Mouse (Mus musculus): ENCODE data around the gene Hist1h4a. TPM values are rescaled to one million over a fixed set of nuclear protein-coding genes. Genes with fewer than 3 reads are reported as not detected.
"Not testable (repeated sequence)": the region's sequence is repeated elsewhere in the genome, so short reads cannot be mapped to it uniquely, and the experiment has no call there.

The Hist1h4a gene
- polyA plus RNA-seq, 1 experiment from 2014 or later: not detected

GRCm38 (mm10) chr13:23752742-23753172 lies 8.3 kb downstream of the Hist1h4a start:
- ATAC-seq (replicated peaks; ENCODE audit: insufficient number of reproducible peaks, low FRiP score, low TSS enrichment): no peak
- Histone ChIP-seq H3K9ac (ENCODE audit: low read depth, low read length) (peak overlapping the region; percentile 75), H3K9me3 (replicated peaks; ENCODE audit: control insufficient read depth, low read length) (no peaks in the 10 kb centered on the region), H3K27ac (ENCODE audit: low read depth, low read length) (peak overlapping the region; percentile 81; the same call in 1 of the 2 replicates), H3K4me1 (ENCODE audit: control insufficient read depth, insufficient read depth, low read length) (peaks cover 8% of the 10 kb centered on the region), H3K36me3 (ENCODE audit: control insufficient read depth, insufficient read depth, low read length) (no peaks in the 10 kb centered on the region), H3K4me2 (peak overlapping the region; percentile 57), H3K27me3 (ENCODE audit: control insufficient read depth, insufficient read depth, low read length) (no peaks in the 10 kb centered on the region), H3K4me3 (ENCODE audit: low read depth, low read length) (peak overlapping the region; percentile 34)
- WGBS (ENCODE audit: insufficient replicate concordance): 6% methylated on average over 6 of the region's 6 CpGs

- not testable (repeated sequence) for H3K9me3 ChIP-seq (replicated peaks; ENCODE audit: control insufficient read depth, low read length); H3K27me3 ChIP-seq (ENCODE audit: control insufficient read depth, insufficient read depth, low read length); H3K4me1 ChIP-seq (ENCODE audit: control insufficient read depth, insufficient read depth, low read length); H3K36me3 ChIP-seq (ENCODE audit: control insufficient read depth, insufficient read depth, low read length)
- Histone ChIP-seq H3K27ac (ENCODE audit: low read depth, low read length) (peak within 1 kb of the TSS; percentile 95), H3K4me3 (ENCODE audit: low read depth, low read length) (peak within 1 kb of the TSS; percentile 43), H3K4me2 (peak within 1 kb of the TSS; percentile 66), H3K9ac (ENCODE audit: low read depth, low read length) (peak within 1 kb of the TSS; percentile 75)
- WGBS (ENCODE audit: insufficient replicate concordance): 0% methylated on average over 17 of the region's 47 CpGs
- ATAC-seq (replicated peaks; ENCODE audit: insufficient number of reproducible peaks, low FRiP score, low TSS enrichment): peak; percentile 83
Observed at GRCm38 (mm10) chr13:23752067-23752741, 8.8 kb downstream of the Hist1h4a start, which contains the start of gene Hist1h3b. Gene Hist1h3b, plus strand, starts transcription at chr13:23752267.

GRCm38 (mm10) chr13:23751478-23751956 lies 9.5 kb downstream of the Hist1h4a start:
- peak overlapping the region; percentile 66 for H3K4me2 ChIP-seq
- H3K27ac ChIP-seq (ENCODE audit: low read depth, low read length): peak overlapping the region; percentile 95
- peak overlapping the region; percentile 74; the same call in 1 of the 2 replicates for H3K9ac ChIP-seq (ENCODE audit: low read depth, low read length)
- H3K36me3 ChIP-seq (ENCODE audit: control insufficient read depth, insufficient read depth, low read length): no peaks in the 10 kb centered on the region
- WGBS (ENCODE audit: insufficient replicate concordance): 3% methylated on average over 11 of the region's 11 CpGs
- H3K4me3 ChIP-seq (ENCODE audit: low read depth, low read length): peak overlapping the region; percentile 43
- H3K27me3 ChIP-seq (ENCODE audit: control insufficient read depth, insufficient read depth, low read length): no peaks in the 10 kb centered on the region
- H3K4me1 ChIP-seq (ENCODE audit: control insufficient read depth, insufficient read depth, low read length): peaks cover 5% of the 10 kb centered on the region
- ATAC-seq (replicated peaks; ENCODE audit: insufficient number of reproducible peaks, low FRiP score, low TSS enrichment): no peak
- no peaks in the 10 kb centered on the region for H3K9me3 ChIP-seq (replicated peaks; ENCODE audit: control insufficient read depth, low read length)

- Histone ChIP-seq H3K4me2 (peak within 1 kb of the TSS; percentile 66), H3K27ac (ENCODE audit: low read depth, low read length) (peak within 1 kb of the TSS; percentile 95), H3K4me3 (ENCODE audit: low read depth, low read length) (peak within 1 kb of the TSS; percentile 43), H3K9ac (ENCODE audit: low read depth, low read length) (peak within 1 kb of the TSS; percentile 74; the same call in 1 of the 2 replicates)
- ATAC-seq (replicated peaks; ENCODE audit: insufficient number of reproducible peaks, low FRiP score, low TSS enrichment): 0 out of 2 replicates have a peak, but pooled peaks have one; percentile 27
- H3K36me3 ChIP-seq (ENCODE audit: control insufficient read depth, insufficient read depth, low read length); H3K4me1 ChIP-seq (ENCODE audit: control insufficient read depth, insufficient read depth, low read length); H3K9me3 ChIP-seq (replicated peaks; ENCODE audit: control insufficient read depth, low read length); H3K27me3 ChIP-seq (ENCODE audit: control insufficient read depth, insufficient read depth, low read length): not testable (repeated sequence)
- WGBS (ENCODE audit: insufficient replicate concordance): 1% methylated on average over 25 of the region's 47 CpGs
Observed at GRCm38 (mm10) chr13:23750839-23751477, 10.1 kb downstream of the Hist1h4a start, which contains the start of gene Hist1h2ab. Gene Hist1h2ab, plus strand, starts transcription at chr13:23751126.

- Histone ChIP-seq H3K27ac (ENCODE audit: low read depth, low read length) (peak overlapping the region; percentile 46; the same call in 1 of the 2 replicates), H3K4me2 (no peak overlapping the region), H3K27me3 (ENCODE audit: control insufficient read depth, insufficient read depth, low read length) (no peaks in the 10 kb centered on the region), H3K9ac (ENCODE audit: low read depth, low read length) (no peak overlapping the region), H3K4me3 (ENCODE audit: low read depth, low read length) (no peak overlapping the region), H3K4me1 (ENCODE audit: control insufficient read depth, insufficient read depth, low read length) (peaks cover 5% of the 10 kb centered on the region), H3K36me3 (ENCODE audit: control insufficient read depth, insufficient read depth, low read length) (no peaks in the 10 kb centered on the region), H3K9me3 (replicated peaks; ENCODE audit: control insufficient read depth, low read length) (no peaks in the 10 kb centered on the region)
- WGBS (ENCODE audit: insufficient replicate concordance): 87% methylated on average over 5 of the region's 5 CpGs
- no peak for ATAC-seq (replicated peaks; ENCODE audit: insufficient number of reproducible peaks, low FRiP score, low TSS enrichment)
Observed at GRCm38 (mm10) chr13:23749563-23750121, 11.4 kb downstream of the Hist1h4a start.

GRCm38 (mm10) chr13:23747892-23748288 lies 13.1 kb downstream of the Hist1h4a start:
- no peak overlapping the region for H3K4me3 ChIP-seq (ENCODE audit: low read depth, low read length)
- H3K9ac ChIP-seq (ENCODE audit: low read depth, low read length): peak overlapping the region; percentile 70
- ATAC-seq (replicated peaks; ENCODE audit: insufficient number of reproducible peaks, low FRiP score, low TSS enrichment): no peak
- WGBS (ENCODE audit: insufficient replicate concordance): 12% methylated on average over 4 of the region's 4 CpGs
- peak overlapping the region; percentile 71 for H3K4me2 ChIP-seq
- peaks cover 5% of the 10 kb centered on the region for H3K4me1 ChIP-seq (ENCODE audit: control insufficient read depth, insufficient read depth, low read length)
- no peaks in the 10 kb centered on the region for H3K36me3 ChIP-seq (ENCODE audit: control insufficient read depth, insufficient read depth, low read length)
- H3K9me3 ChIP-seq (replicated peaks; ENCODE audit: control insufficient read depth, low read length): no peaks in the 10 kb centered on the region
- no peaks in the 10 kb centered on the region for H3K27me3 ChIP-seq (ENCODE audit: control insufficient read depth, insufficient read depth, low read length)
- peak overlapping the region; percentile 100 for H3K27ac ChIP-seq (ENCODE audit: low read depth, low read length)

GRCm38 (mm10) chr13:23747081-23747891 lies 13.7 kb downstream of the Hist1h4a start:
- Histone ChIP-seq H3K4me2 (peak overlapping the region; percentile 71), H3K4me3 (ENCODE audit: low read depth, low read length) (peak overlapping the region; percentile 37)
- no peak for ATAC-seq (replicated peaks; ENCODE audit: insufficient number of reproducible peaks, low FRiP score, low TSS enrichment)

More at GRCm38 (mm10) chr13:23747081-23747891, 13.7 kb downstream of the Hist1h4a start:
- H3K27ac ChIP-seq (ENCODE audit: low read depth, low read length): peak overlapping the region; percentile 100
- H3K27me3 ChIP-seq (ENCODE audit: control insufficient read depth, insufficient read depth, low read length): no peaks in the 10 kb centered on the region
- H3K36me3 ChIP-seq (ENCODE audit: control insufficient read depth, insufficient read depth, low read length): no peaks in the 10 kb centered on the region
- H3K9ac ChIP-seq (ENCODE audit: low read depth, low read length): peak overlapping the region; percentile 80
- WGBS (ENCODE audit: insufficient replicate concordance): 5% methylated on average over 10 of the region's 13 CpGs
- no peaks in the 10 kb centered on the region for H3K9me3 ChIP-seq (replicated peaks; ENCODE audit: control insufficient read depth, low read length)
- H3K4me1 ChIP-seq (ENCODE audit: control insufficient read depth, insufficient read depth, low read length): peaks cover 5% of the 10 kb centered on the region

Measured in heart, embryonic 11.5 days (tissue).